Mouse (Mus musculus) liver, embryonic 14.5 days (tissue): ENCODE data around the gene Sptbn1. TPM values are rescaled to one million over a fixed set of nuclear protein-coding genes. Genes with fewer than 3 reads are reported as not detected.

Source experiments
- ATAC-seq: fragments of 200-750 bp; cut with Nextera tagmentation; 2 replicates; pipeline ENCODE4 v1.8.0; 2017; ENCODE audit warnings: moderate number of reproducible peaks, mild to moderate bottlenecking, moderate library complexity; ENCODE audit not compliant: insufficient read depth
- DNase-seq, 3 experiments: peaks; one replicate each; pipeline ENCODE4 v3.0.0-alpha.2; 2012 to 2013; ENCODE audit warnings: low read depth in 3 of 3, low spot score in 3 of 3
- H3K27ac ChIP-seq: fragments of 300-500 bp; sonication (generic); 2 replicates; pipeline ENCODE4 v1.5.1; 2014; ENCODE audit warnings: moderate library complexity, mild to moderate bottlenecking, control low read depth, inconsistent platforms
- H3K27me3 ChIP-seq: fragments of 300-500 bp; sonication (generic); 2 replicates; pipeline ENCODE4 v1.6.1; 2014; ENCODE audit warnings: mild to moderate bottlenecking, low read length, moderate library complexity; ENCODE audit not compliant: control insufficient read depth, insufficient read depth
- H3K36me3 ChIP-seq: fragments of 300-500 bp; sonication (generic); replicated peaks from 2 replicates; pipeline ENCODE4 v1.6.1; 2014; ENCODE audit warnings: low read depth; ENCODE audit not compliant: control insufficient read depth, insufficient read depth
- H3K4me1 ChIP-seq, 2 experiments: fragments of 200-500 bp in 1 of 2; fragments of 300-500 bp in 1 of 2; sonication (generic) in 1 of 2; replicated peaks; 2 replicates each; pipeline ENCODE4 v1.6.1; 2012 to 2014; ENCODE audit warnings: antibody characterized with exemption in 1 of 2, inconsistent platforms in 1 of 2, low read length in 1 of 2; ENCODE audit not compliant: control insufficient read depth in 2 of 2, insufficient read depth in 2 of 2
- H3K4me2 ChIP-seq: fragments of 300-500 bp; sonication (generic); 2 replicates; pipeline ENCODE4 v1.6.1; 2014; ENCODE audit warnings: low read depth, mild to moderate bottlenecking, control low read depth, moderate library complexity
- H3K4me3 ChIP-seq, 2 experiments: fragments of 200-500 bp in 1 of 2; fragments of 300-500 bp in 1 of 2; sonication (generic) in 1 of 2; 2 replicates each; pipeline ENCODE4 v1.5.1; 2012 to 2014; ENCODE audit warnings: low read depth in 2 of 2, low read length in 2 of 2, mild to moderate bottlenecking in 2 of 2, control low read depth in 1 of 2, inconsistent platforms in 1 of 2, moderate library complexity in 1 of 2; ENCODE audit not compliant: insufficient read depth in 1 of 2
- H3K9ac ChIP-seq: fragments of 300-500 bp; sonication (generic); replicated peaks from 2 replicates; pipeline ENCODE4 v1.6.1; 2014; ENCODE audit warnings: mild to moderate bottlenecking, control low read depth, moderate library complexity
- H3K9me3 ChIP-seq: fragments of 300-500 bp; sonication (generic); 2 replicates; pipeline ENCODE4 v1.6.1; 2016; ENCODE audit warnings: low read length, mixed read lengths; ENCODE audit not compliant: control insufficient read depth
- CTCF ChIP-seq: IDR thresholded peaks from 2 replicates; pipeline ENCODE4 v1.5.1; 2016; ENCODE audit warnings: antibody characterized with exemption, low read depth, control low read depth
- EP300 ChIP-seq: IDR thresholded peaks from 2 replicates; pipeline ENCODE4 v1.6.1; 2016; ENCODE audit warnings: antibody characterized with exemption, low read depth
- WGBS: fragments of 180-500 bp; shearing (Covaris S2); extraction: QIAGEN DNeasy Blood & Tissue Kit; methylation state at CpG from one replicate; pipeline ENCODE4 v1.1.7; 2014; ENCODE audit not compliant: insufficient replicate concordance; 5-methylcytosine and 5-hydroxymethylcytosine counted together
- polyA plus RNA-seq, 2 experiments: library from polyadenylated mRNA; depleted of rRNA in 1 of 2; stranded (reverse) in 1 of 2; unstranded in 1 of 2; fragments of >200 nt; fragmentation: Nextera tagmentation in 1 of 2; extraction: Ambion mirVana in 1 of 2; gene quantifications; 2 replicates each; pipeline versions ENCODE4 v1.2.1 to v1.2.3; 2012 to 2014

Sptbn1 gene
- polyA plus RNA-seq, 2 experiments = 9.6 to 14.4 TPM

DNA sequence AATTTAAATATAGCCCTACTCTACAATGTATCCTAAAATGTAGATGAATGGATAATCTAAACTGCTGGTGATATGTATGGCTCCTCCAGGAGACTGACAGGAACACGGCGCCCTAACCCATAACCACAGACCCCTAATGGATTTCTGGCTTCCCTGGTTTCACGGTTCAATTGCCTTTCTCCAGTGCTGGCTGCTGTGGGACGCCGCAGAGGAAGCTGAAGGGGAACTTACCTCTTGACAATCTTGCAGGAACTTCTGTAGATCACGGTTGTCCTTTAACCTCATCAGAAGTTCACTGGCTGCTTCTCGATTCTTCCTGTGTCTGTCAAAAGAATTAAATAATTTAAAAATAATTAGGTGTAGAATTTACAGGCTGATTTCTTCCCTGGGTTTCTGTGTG lies 138.6 kb downstream of the Sptbn1 start:
- DNase-seq (no peak), ATAC-seq (no peak)
- Histone ChIP-seq H3K9ac (no peak overlapping the region), H3K36me3 (no peaks in the 10 kb centered on the region; the same call in 1 of the 2 replicates), H3K9me3 (no peaks in the 10 kb centered on the region), H3K27ac (no peak overlapping the region), H3K4me2 (no peak overlapping the region), H3K27me3 (no peaks in the 10 kb centered on the region), H3K4me1 (no peaks in the 10 kb centered on the region), H3K4me3 (no peak overlapping the region)
- 45% methylated on average over 7 of the region's 7 CpGs for WGBS
- TF ChIP-seq EP300 = no peak
- no peak for TF ChIP-seq CTCF

DNA sequence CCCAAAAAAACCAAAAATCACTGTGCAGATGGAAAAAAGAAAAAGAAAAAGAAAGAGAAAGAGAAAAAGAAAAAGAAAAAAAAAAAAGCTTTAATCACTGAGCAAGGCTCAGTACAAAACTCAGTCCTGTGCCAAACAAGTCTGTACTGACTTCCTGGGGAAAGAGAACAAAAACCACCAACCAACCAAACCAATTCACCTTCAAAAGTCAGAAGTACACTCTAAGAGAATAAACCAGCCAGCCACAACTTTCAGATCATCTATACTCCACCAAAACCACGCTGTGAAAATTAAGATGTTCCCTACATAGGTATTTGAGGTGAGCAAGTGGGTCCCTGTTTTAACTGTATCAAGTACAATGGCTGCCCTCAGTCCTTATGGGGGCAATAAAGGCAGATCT lies 141.1 kb downstream of the Sptbn1 start:
- Histone ChIP-seq H3K36me3 (no peaks in the 10 kb centered on the region; the same call in 1 of the 2 replicates), H3K27ac (no peak overlapping the region), H3K4me3 (no peak overlapping the region), H3K27me3 (no peaks in the 10 kb centered on the region), H3K4me2 (no peak overlapping the region), H3K9me3 (no peaks in the 10 kb centered on the region), H3K9ac (no peak overlapping the region), H3K4me1 (no peaks in the 10 kb centered on the region)
- TF ChIP-seq CTCF (no peak), EP300 (no peak)
- no peak for ATAC-seq
- DNase-seq = no peak
- WGBS = 73% methylated on average over 1 of the region's 1 CpGs

DNA sequence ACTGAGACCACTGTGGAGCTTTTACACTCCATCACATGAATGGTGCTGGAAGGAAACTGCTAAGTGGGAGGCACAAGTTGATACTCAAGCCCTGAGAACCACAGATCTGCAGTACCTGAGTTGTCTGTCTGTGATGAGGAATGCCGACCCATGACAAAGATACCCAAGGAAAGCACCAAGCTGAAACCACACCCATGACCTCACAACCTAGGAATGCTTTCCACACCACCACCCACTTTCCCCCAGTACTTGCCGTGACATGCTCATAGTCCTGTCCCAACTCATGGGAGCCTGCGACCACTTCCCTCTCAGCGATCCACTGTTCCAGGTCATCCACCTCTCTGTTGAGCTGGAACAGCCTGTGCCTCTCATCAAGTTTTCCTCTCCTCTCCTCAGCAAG lies 149.9 kb downstream of the Sptbn1 start:
- H3K36me3 ChIP-seq = peaks cover 3% of the 10 kb centered on the region; the same call in 1 of the 2 replicates
- H3K4me2 ChIP-seq = no peak overlapping the region
- no peak overlapping the region for H3K9ac ChIP-seq
- no peaks in the 10 kb centered on the region for H3K9me3 ChIP-seq
- TF ChIP-seq CTCF (no peak), EP300 (no peak)
- no peaks in the 10 kb centered on the region for H3K4me1 ChIP-seq
- H3K4me3 ChIP-seq = no peak overlapping the region
- no peaks in the 10 kb centered on the region for H3K27me3 ChIP-seq
- WGBS = 76% methylated on average over 4 of the region's 4 CpGs
- H3K27ac ChIP-seq = no peak overlapping the region
- DNase-seq (no peak), ATAC-seq (no peak)

DNA sequence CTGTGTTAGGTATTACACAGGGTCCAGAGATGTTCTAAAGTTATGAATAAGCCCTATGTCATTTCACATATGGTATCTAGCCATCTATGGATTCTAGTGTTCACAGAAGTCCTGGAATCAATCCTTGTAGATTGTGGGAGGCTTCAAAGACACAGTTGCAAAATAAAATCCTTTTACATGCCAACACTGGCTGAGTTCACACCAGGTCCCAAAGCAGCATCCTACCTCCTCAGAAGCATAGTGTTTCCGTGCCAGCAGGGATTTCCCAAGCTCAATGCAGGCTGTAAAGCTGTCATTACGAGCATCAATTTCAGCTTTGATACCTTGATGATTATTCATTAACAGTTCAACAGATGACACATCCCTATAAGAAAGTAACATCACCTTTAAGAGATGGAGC lies 154.3 kb downstream of the Sptbn1 start:
- Histone ChIP-seq H3K4me2 (no peak overlapping the region), H3K9me3 (no peaks in the 10 kb centered on the region), H3K4me1 (no peaks in the 10 kb centered on the region), H3K9ac (no peak overlapping the region), H3K36me3 (peaks cover 3% of the 10 kb centered on the region; the same call in 1 of the 2 replicates), H3K27me3 (no peaks in the 10 kb centered on the region), H3K27ac (no peak overlapping the region), H3K4me3 (no peak overlapping the region)
- TF ChIP-seq EP300 (no peak), CTCF (no peak)
- no peak for ATAC-seq
- no peak for DNase-seq
- WGBS = 56% methylated on average over 2 of the region's 2 CpGs

DNA sequence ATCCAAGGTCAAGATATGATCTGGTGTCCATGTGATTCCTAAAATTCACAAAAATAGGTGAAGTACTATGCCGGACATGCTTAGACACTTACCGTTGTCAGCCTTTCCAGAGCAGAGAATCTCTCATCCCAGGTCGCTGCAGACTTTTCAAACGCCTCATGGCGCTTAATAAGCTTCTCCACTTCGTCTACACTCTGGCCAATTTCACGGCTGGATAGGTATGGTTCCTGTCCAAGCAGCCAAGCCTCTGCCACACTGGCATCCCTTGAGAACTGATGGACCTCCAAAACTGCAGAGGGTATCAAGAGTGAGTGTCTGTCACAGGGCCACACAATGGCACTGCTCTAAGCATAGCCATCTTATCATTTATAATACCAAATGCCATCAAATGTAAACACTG lies 157.3 kb downstream of the Sptbn1 start:
- no peak overlapping the region for H3K4me3 ChIP-seq
- H3K4me1 ChIP-seq = no peaks in the 10 kb centered on the region
- DNase-seq (no peak), ATAC-seq (no peak)
- WGBS = 73% methylated on average over 7 of the region's 7 CpGs
- no peak overlapping the region for H3K9ac ChIP-seq
- no peak overlapping the region for H3K4me2 ChIP-seq
- no peaks in the 10 kb centered on the region for H3K27me3 ChIP-seq
- no peaks in the 10 kb centered on the region for H3K36me3 ChIP-seq
- H3K27ac ChIP-seq = no peak overlapping the region
- no peak for TF ChIP-seq EP300
- no peak for TF ChIP-seq CTCF
- H3K9me3 ChIP-seq = no peaks in the 10 kb centered on the region
